Mouse (Mus musculus) heart, embryonic 14.5 days (tissue): ENCODE results near the gene Ifnar1. TPM values are rescaled to one million over a fixed set of nuclear protein-coding genes. Genes with fewer than 3 reads are reported as not detected.

Experiments used
- ATAC-seq: fragments of 200-750 bp; cut with Nextera tagmentation; 2 replicates; pipeline ENCODE4 v1.8.0; 2017; ENCODE audit warnings: low read depth, moderate TSS enrichment; ENCODE audit not compliant: insufficient number of reproducible peaks, insufficient read depth, low FRiP score
- H3K27ac ChIP-seq, 2 experiments: fragments of 200-500 bp in 1 of 2; fragments of 300-500 bp in 1 of 2; sonication (generic) in 1 of 2; replicated peaks in 1 of 2; 2 replicates each; pipeline ENCODE4 v1.5.1; 2012 to 2014; ENCODE audit warnings: low read depth in 2 of 2, low read length in 2 of 2, control low read depth in 1 of 2, mild to moderate bottlenecking in 1 of 2, mixed read lengths in 1 of 2; ENCODE audit not compliant: control insufficient read depth in 1 of 2, insufficient read depth in 1 of 2
- H3K27me3 ChIP-seq: fragments of 300-500 bp; sonication (generic); 2 replicates; pipeline ENCODE4 v1.6.1; 2014; ENCODE audit warnings: mild to moderate bottlenecking, low read length, control low read depth; ENCODE audit not compliant: control insufficient read depth, insufficient read depth
- H3K36me3 ChIP-seq: fragments of 300-500 bp; sonication (generic); 2 replicates; pipeline ENCODE4 v1.6.1; 2014; ENCODE audit warnings: mild to moderate bottlenecking, control low read depth, low read length, mixed read lengths; ENCODE audit not compliant: control insufficient read depth, insufficient read depth
- H3K4me1 ChIP-seq, 2 experiments: fragments of 200-500 bp in 1 of 2; fragments of 300-500 bp in 1 of 2; sonication (generic) in 1 of 2; 2 replicates each; pipeline ENCODE4 v1.6.1; 2012 to 2014; ENCODE audit warnings: low read length in 2 of 2, control low read depth in 1 of 2, mixed read lengths in 1 of 2; ENCODE audit not compliant: control insufficient read depth in 2 of 2, insufficient read depth in 2 of 2
- H3K4me2 ChIP-seq: fragments of 300-500 bp; sonication (generic); 2 replicates; pipeline ENCODE4 v1.6.1; 2014; ENCODE audit warnings: mild to moderate bottlenecking, low read length
- H3K4me3 ChIP-seq, 2 experiments: fragments of 200-500 bp in 1 of 2; fragments of 300-500 bp in 1 of 2; sonication (generic) in 1 of 2; 2 replicates each; pipeline ENCODE4 v1.5.1; 2012 to 2014; ENCODE audit warnings: low read length in 2 of 2, mild to moderate bottlenecking in 2 of 2, control low read depth in 1 of 2, low read depth in 1 of 2, moderate library complexity in 1 of 2; ENCODE audit not compliant: control insufficient read depth in 1 of 2, insufficient read depth in 1 of 2
- H3K9ac ChIP-seq: fragments of 300-500 bp; sonication (generic); 2 replicates; pipeline ENCODE4 v1.6.1; 2014; ENCODE audit warnings: mild to moderate bottlenecking, low read length
- H3K9me3 ChIP-seq: fragments of 300-500 bp; sonication (generic); 2 replicates; pipeline ENCODE4 v1.6.1; 2016; ENCODE audit warnings: low read length, control low read depth; ENCODE audit not compliant: control insufficient read depth
- WGBS: fragments of 180-500 bp; shearing (Covaris S2); extraction: QIAGEN DNeasy Blood & Tissue Kit; methylation state at CpG from one replicate; pipeline ENCODE4 v1.1.7; 2014; 5-methylcytosine and 5-hydroxymethylcytosine counted together
- polyA plus RNA-seq: library from polyadenylated mRNA; unstranded; fragments of >200 nt; fragmentation: Nextera tagmentation; extraction: Ambion mirVana; gene quantifications from 2 replicates; pipeline ENCODE4 v1.2.1, GENCODE M21; 2014

Ifnar1 gene
- polyA plus RNA-seq, 1 experiment from 2014 or later: 45.1 TPM

- no peak for ATAC-seq
- 73% methylated on average over 2 of the region's 2 CpGs for WGBS
- no peak overlapping the region for H3K4me3 ChIP-seq
- H3K9me3 ChIP-seq: no peaks in the 10 kb centered on the region
- H3K27me3 ChIP-seq: no peaks in the 10 kb centered on the region
- no peak overlapping the region for H3K4me2 ChIP-seq
- 0 out of 2 replicates have a peak overlapping the region, but pooled peaks have one; percentile 11 for H3K9ac ChIP-seq
- peak overlapping the region; percentile 10 to 61; a peak in 2 of 4 replicates for H3K27ac ChIP-seq
- H3K4me1 ChIP-seq: peaks cover 12 to 13% of the 10 kb centered on the region in 2 experiments
- no peaks in the 10 kb centered on the region for H3K36me3 ChIP-seq
Measured at GRCm38 (mm10) chr16:91451949-91452348, 33.1 kb upstream of the Ifnar1 start.

DNA sequence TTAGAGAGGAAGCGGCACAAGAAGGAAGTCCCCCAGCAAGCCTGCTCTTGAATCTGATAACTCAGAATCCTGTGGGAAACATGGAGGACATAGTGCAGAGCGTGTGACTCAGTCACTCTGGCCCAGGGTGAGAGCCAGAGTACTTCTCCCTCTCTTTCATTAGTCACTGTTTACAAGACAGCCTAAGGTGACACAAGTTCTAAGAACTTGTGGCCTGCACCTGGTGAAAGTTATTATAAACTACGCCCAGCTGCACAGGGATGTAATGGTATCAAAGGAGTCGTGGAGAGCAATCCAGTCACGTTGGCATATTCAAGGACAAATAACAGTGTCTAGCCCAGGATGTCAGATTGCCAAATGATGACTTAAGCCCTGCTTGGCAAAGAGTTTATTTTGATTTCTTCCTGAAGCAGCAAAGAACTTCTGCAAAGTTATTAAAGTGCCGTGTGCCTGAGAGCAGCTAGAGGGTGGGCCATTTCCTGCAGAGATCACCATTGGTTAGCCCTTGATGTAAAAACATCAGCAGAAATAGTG, 32.6 kb upstream of the Ifnar1 start:
- no peak for ATAC-seq
- no peak overlapping the region for H3K4me3 ChIP-seq
- H3K9ac ChIP-seq: 0 out of 2 replicates have a peak overlapping the region, but pooled peaks have one; percentile 11
- H3K27ac ChIP-seq: peak overlapping the region; percentile 10 to 61; a peak in 3 of 4 replicates
- H3K4me1 ChIP-seq: peaks cover 7 to 8% of the 10 kb centered on the region in 2 experiments
- H3K4me2 ChIP-seq: no peak overlapping the region
- 38% methylated on average over 6 of the region's 6 CpGs for WGBS
- no peaks in the 10 kb centered on the region for H3K27me3 ChIP-seq
- H3K9me3 ChIP-seq: no peaks in the 10 kb centered on the region
- no peaks in the 10 kb centered on the region for H3K36me3 ChIP-seq

DNA sequence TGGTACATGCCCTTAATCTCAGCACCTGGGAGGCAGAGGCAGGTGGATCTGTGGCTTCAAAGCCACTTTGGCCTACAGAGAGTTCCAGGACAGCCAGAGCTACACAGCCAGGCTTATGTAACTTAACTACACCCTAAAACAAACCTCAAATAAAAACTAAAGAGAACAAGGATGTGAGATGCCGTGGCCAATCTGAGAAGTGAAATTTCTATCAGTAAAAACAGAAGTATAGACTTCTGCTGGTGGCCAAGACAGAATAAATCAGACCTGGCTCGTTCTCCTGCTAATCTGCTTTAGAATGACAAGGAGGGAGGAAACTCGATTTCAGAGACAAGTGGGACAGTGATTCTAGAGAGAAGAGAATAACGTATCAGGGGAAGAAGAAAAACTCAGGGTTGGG, 29.2 kb upstream of the Ifnar1 start:
- Histone ChIP-seq H3K4me2 (no peak overlapping the region), H3K27me3 (no peaks in the 10 kb centered on the region), H3K27ac (no peak overlapping the region), H3K4me3 (no peak overlapping the region), H3K9ac (no peak overlapping the region), H3K36me3 (no peaks in the 10 kb centered on the region), H3K9me3 (no peaks in the 10 kb centered on the region), H3K4me1 (peaks cover 5 to 8% of the 10 kb centered on the region in 2 experiments)
- 61% methylated on average over 4 of the region's 4 CpGs for WGBS
- ATAC-seq: no peak

GRCm38 (mm10) chr16:91458301-91458746, 26.7 kb upstream of the Ifnar1 start:
- H3K36me3 ChIP-seq: no peaks in the 10 kb centered on the region
- 79% methylated on average over 21 of the region's 21 CpGs for WGBS
- no peak for ATAC-seq
- H3K9ac ChIP-seq: no peak overlapping the region
- no peaks in the 10 kb centered on the region for H3K9me3 ChIP-seq
- H3K4me1 ChIP-seq: peaks cover 4 to 6% of the 10 kb centered on the region in 2 experiments; a peak in 2 of 4 replicates
- no peaks in the 10 kb centered on the region for H3K27me3 ChIP-seq
- H3K27ac ChIP-seq: no peak overlapping the region
- no peak overlapping the region for H3K4me3 ChIP-seq
- H3K4me2 ChIP-seq: no peak overlapping the region

DNA sequence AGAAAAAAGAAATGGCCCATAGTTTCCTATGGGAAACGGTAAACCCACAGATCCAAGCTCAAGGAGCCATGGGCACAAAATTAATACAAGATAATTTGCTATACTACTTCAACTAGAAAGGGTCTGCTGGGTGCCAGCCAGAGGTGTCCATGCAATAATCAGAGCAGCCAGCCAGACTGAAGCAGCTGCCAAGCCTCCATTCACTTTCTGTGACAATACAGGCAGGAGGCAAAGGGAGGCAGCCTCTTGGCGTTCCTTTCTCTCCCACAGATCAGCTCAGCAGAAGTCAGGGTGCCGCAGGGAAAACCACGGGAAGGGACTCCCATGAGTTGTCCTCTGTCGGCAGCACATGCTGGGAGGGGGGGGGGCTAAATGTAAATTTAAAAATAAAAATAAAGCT, 26.1 kb upstream of the Ifnar1 start:
- no peak overlapping the region for H3K4me3 ChIP-seq
- no peak overlapping the region for H3K4me2 ChIP-seq
- peaks cover 4 to 6% of the 10 kb centered on the region in 2 experiments; a peak in 2 of 4 replicates for H3K4me1 ChIP-seq
- no peak for ATAC-seq
- H3K36me3 ChIP-seq: no peaks in the 10 kb centered on the region
- no peaks in the 10 kb centered on the region for H3K9me3 ChIP-seq
- no peak overlapping the region for H3K27ac ChIP-seq
- WGBS: 48% methylated on average over 5 of the region's 5 CpGs
- no peak overlapping the region for H3K9ac ChIP-seq
- H3K27me3 ChIP-seq: no peaks in the 10 kb centered on the region

GRCm38 (mm10) chr16:91459396-91459795, 25.6 kb upstream of the Ifnar1 start:
- Histone ChIP-seq H3K4me2 (no peak overlapping the region), H3K27ac (no peak overlapping the region), H3K36me3 (no peaks in the 10 kb centered on the region), H3K4me1 (peaks cover 6% of the 10 kb centered on the region in 2 experiments; a peak in 3 of 4 replicates), H3K9me3 (no peaks in the 10 kb centered on the region), H3K4me3 (no peak overlapping the region), H3K9ac (no peak overlapping the region), H3K27me3 (no peaks in the 10 kb centered on the region)
- ATAC-seq: no peak
- 87% methylated on average over 3 of the region's 3 CpGs for WGBS

DNA sequence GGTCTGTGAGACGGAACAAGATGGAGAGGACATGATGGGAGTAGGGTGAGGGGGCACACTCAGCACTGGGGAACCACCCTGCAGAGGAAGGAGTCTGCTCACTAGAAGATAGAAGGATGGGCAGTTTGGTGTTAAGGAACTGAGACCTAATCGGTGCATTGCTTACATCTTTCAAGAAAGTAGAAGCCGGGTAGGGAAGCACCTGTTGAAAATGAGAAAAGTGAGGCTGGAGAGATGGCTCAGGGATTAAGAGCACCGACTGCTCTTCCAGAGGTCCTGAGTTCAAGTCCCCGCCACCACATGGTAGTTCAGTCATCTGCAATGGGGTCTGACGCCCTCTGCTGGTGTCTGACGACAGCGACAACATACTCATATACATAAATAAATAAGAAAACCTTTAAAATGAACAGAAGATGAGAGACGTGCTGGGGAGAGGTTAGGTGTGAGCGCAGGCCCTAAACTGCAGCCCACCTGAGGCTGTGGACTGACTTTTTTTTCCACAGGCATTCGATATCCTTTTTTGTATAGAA, 25.1 kb upstream of the Ifnar1 start:
- no peak overlapping the region for H3K27ac ChIP-seq

More for the DNA sequence above, 25.1 kb upstream of the Ifnar1 start:
- H3K4me1 ChIP-seq: peaks cover 6% of the 10 kb centered on the region in 2 experiments; a peak in 3 of 4 replicates
- no peaks in the 10 kb centered on the region for H3K36me3 ChIP-seq
- no peaks in the 10 kb centered on the region for H3K27me3 ChIP-seq
- no peaks in the 10 kb centered on the region for H3K9me3 ChIP-seq
- 72% methylated on average over 11 of the region's 11 CpGs for WGBS
- no peak overlapping the region for H3K4me2 ChIP-seq
- H3K4me3 ChIP-seq: no peak overlapping the region
- ATAC-seq: no peak
- no peak overlapping the region for H3K9ac ChIP-seq
